Mouse (Mus musculus) left cerebral cortex, adult 11 months (tissue): Measurements from ENCODE around the gene Mast3.

Experiments used
- DNase-seq: peaks from one replicate; pipeline ENCODE4 v3.0.0; 2022; ENCODE audit warnings: low spot score

Gene Mast3

DNA sequence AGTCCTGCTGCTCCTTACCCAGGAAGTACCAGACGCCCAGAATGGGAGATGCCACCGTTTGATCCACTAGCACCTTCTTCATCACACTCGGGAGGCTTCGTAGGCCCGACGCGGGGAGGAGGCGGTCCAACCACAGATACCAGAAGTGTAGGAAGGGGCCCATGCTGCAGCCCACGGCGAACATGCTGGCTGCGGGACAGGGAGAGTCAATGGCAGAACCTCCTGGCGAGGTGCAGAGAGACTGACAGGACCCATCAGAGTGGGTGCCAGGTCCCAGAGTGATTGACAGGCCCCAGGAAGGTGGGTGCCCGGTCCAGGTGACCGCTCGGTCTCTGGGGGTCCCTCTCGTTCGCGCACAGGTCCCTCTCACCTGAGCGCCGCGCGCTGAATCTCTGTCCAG lies 44.5 kb downstream of the Mast3 start:
- no peak for DNase-seq

DNA sequence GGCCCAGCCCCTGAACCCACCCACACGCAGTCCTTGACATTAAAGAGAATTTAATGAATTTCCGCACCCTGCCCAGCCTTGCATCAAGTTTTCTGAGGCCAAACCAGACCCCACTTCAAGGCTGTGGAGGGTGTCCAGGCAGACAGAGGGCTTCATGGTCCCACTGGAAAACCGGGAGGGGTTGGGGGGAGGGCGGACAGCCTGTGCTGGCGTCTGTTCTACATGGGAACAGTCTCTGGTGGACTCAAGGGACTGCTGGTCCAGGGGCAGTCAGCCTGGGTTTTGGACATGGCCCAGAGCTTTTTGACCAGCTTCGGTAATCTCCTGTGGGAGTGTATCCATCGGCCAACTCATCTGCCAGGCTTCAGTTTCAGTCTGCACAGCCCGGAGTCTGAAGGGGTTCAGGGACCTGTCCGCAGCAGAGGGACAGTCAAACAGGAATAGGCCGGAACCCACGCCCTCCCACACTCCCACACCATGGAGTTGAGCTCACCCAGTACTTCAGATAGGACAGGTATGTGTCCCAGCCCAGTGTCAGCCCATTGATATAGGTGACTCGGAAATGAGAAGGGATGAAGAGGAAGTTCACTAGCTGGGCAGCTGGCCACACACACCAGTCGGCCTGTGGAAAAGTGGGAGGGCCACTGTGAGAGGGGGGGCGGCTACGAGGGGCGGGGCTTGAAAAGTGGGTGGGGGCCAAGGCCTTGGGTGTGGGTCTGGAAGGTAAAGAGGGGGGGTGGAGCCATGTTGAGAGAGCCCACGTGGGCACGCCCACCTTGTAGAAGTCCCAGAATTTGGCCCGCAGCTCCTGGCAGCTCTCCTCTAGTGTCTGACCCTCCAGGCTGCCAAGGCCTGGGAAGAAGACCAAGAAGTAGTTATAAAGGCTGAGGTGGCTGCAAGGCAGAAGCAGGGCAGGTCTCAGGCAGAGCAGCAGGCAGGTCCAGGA lies 46.0 kb downstream of the Mast3 start:
- DNase-seq: no peak

DNA sequence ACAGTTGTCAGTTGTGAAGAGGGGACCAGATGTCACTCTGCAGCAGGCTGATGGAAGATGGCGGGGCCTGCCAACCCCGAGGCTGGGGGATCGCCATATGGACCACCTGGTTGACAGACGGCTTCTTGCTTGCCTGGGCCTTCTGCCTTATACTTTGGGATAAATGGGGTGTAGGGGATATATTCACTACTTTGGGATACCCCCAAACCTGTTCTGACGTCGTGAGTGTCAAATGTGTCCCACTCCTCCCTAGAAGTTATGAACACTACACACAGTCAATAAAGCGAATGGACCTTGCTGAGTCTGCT lies 46.6 kb downstream of the Mast3 start:
- no peak for DNase-seq

DNA sequence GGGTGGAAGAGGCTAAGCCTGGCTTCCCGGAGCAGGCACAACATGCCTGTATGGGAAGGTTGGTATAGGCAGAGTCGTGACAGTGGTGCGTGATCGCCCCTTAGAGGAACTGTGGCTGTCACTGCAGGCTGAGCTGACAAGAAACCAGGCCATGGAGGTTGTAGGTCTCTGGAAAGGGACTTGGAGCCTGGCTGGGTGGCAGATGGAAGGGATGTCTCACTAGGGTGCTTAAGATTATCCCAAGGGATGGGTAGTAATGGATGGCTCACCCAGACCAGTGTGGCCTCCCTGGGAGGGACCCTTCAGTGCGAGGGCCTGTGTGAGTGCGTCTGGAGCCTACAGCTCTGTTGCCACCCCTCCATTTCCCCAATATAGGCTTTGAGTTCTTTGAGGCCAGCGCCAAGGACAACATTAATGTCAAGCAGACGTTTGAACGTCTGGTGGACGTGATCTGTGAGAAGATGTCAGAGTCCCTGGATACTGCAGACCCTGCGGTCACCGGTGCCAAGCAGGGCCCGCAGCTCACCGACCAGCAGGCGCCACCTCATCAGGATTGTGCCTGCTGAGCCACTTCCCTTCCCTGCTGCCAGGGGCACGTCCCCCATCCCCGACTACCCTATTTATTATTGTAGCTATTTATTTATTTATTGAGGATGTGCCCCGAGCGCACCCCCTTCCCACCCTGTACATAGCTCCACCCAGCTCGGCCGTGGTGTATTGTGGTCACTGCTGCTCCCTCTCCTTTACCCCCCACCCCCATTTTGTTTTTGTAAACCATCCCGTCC lies 47.1 kb downstream of the Mast3 start:
- no peak for DNase-seq

DNA sequence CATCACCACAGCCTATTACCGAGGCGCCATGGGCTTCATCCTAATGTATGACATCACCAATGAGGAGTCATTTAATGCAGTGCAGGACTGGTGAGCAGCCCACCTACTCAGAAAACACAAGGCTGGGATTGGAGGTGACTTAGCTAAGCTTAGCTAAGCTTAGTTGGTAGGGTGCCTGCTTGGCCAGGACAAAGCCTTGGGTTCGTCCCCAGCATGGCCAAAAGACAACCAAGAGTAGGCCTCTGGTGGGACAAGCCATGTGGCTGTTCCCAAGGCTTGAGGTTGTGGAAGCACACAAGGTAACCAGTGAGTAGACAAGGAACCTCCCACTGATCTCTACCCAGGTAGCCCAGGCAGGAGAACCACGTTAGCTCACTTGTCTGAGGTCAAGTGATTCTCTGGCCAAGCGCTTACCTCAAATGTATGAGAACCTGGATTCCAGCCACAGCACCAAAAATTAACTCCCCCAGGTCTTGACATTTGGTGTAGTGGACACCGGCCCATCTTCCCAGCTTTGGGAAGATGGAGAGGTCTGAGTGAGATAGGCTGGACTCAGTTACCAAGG lies 48.3 kb downstream of the Mast3 start:
- no peak for DNase-seq

DNA sequence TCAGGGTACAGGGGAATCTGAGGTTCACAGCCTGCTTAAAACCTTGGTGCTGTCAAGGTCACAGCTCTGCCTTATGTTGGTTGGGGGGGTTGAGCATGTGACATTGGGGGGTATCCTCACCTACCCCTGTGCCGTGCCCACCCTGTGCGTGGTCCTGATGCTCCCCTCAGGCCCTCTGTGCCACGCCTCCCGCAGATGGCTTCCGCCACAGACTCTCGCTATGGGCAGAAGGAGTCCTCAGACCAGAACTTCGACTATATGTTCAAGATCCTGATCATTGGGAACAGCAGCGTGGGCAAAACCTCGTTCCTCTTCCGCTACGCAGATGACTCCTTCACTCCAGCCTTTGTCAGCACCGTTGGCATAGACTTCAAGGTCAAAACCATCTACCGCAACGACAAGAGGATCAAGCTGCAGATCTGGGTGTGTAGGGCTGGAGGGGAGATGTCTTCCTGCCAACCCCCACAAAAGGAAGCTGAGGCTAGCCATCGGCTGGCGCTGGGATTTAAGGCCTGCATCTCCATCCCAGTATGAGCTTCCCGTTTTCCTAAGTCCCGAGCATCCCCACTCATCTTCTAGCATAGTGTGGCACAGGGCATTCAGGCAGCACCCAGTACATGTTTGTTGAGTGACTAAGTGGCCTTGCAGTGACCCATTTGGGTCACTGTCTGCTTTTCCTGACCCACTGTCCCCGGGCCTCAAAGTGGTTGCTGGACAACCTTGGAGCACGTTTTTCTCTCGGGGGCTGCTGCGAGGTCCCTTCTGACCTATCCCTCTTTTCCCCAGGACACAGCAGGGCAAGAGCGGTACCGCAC lies 49.0 kb downstream of the Mast3 start:
- no peak for DNase-seq

DNA sequence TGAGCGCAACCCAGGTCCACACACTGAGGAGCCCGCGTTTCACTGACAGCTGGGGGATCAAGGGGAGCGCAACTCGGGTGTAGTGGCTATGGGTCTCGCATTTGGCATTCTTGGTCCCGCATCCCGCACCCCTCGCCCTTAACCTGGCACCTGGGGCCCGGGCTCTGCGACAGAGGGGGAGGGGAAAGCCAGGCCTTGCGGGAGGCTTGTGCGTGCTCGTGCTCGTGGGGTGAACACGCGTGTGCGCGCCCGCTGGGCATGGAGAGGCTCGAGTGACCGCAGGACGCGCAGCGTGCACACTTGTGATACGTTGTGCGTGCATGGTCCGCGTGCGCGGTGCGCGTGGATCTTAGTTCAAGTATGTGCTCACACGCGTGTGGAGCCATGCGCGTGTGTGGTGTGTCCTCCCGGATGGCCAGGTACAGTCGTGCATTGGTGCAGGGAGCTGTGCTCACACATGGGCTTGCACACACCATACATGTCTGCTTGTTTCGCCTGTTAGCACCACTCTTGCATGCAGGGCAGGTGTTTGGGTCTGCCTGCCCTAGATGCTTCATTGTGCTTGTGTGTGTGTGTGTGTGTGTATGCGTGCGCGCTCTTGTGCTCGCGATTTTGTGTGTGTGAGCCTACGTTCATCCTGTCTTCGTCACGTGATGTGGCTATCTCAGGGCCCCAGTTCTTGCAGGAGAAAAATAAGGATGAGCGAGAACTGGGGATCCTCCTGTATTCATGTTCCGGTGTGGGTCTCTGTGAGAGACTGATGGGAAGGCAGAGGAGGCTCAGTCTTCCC lies 49.8 kb downstream of the Mast3 start:
- no peak for DNase-seq

DNA sequence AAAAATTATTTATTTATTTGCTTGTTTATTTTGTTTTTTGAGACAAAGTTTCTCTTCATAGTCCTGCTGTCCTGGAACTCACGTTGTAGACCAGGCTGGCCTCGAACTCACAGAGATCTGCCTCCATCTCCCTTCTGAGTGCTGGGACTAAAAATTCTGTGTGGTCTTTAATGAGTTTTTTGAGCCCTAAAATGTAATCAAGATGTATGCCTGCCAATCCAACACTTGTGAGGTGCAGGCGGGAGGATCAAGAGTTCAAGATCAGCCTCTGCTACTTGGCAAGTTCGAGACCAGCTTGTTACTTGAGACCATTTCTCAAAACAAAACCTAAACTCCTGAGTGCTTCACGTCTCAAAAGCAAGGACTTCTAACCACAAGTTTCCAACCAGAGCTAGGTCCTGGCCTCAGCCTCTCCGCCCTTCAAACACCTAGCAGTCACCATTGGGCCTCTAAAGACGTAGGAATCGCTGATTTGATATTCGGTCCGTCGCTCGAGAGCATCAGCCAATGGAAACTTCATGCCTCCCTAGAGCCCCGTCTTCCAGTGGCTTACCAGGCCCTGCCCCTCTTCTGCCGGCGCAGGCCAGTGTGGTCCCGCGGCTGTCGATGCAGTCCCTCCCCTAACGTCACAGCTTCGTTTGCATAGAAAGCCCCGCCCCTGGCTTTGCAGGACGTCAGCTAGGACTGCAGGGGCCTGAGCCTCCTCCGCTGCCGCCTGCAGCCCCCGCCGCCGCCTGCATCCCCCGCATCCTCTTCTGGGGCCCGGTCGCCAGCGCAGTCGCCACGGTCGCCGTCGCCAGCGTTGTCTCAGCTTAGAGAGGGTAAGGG lies 50.6 kb downstream of the Mast3 start, which contains the start of gene Rab3a:
TSS of gene Rab3a (plus strand) at position 637 of the 828 bp plus-strand sequence.
- peak; percentile 97 for DNase-seq

DNA sequence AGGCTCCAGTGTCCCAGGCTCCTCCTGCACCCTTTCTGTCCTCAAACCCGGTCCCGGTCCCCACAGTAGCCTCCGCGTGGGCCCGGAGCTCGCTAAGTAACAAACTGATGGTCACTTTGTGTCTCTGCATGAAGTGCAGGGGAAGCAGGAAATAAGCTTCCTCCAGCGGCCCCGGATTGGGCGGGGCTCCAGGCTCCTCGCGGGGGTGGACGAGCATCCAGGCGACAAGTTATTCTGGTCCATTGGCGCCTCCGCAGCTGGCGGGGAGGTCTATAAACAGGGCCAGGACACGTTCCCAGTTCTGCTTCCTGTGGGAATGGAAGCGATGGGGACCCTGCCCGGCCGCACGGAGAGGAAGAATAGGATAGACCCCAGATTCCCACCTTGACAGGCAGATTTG lies 51.7 kb downstream of the Mast3 start:
- no peak for DNase-seq

DNA sequence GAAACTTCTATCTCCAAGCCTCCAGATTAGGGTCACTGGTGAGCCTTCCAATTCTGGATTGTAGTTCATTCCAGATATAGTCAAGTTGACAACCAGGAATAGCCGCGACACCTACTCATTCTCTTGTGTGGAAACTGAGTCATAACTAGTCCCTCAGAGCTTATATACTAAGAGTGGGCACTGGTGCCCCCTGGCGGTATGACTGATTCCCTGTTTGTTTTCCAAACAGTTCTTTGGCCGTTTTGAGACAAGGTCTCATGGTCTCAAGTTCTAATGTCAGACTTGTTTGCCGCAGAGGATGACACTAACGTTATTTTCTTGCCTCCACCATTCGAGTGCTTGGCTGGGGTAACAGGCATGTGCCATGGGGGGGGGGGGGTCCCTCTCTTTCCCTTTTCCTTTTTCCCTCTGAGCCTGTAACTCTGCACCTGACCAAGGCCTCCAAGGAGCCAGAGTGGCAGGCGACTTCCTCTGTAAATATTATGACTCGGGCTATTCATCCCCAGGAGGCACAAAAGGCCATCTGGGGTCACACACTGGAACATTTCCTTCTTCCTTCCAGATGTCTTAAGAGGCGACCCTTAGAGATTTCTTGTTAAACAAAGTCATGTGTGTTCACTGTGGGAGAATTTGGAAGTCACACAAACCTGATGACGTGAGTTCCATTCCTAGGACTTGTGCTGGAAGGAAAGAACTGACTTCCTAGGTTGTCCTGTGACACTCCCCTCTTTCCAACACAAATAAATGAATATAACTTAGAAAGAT lies 52.7 kb downstream of the Mast3 start:
- DNase-seq: no peak

DNA sequence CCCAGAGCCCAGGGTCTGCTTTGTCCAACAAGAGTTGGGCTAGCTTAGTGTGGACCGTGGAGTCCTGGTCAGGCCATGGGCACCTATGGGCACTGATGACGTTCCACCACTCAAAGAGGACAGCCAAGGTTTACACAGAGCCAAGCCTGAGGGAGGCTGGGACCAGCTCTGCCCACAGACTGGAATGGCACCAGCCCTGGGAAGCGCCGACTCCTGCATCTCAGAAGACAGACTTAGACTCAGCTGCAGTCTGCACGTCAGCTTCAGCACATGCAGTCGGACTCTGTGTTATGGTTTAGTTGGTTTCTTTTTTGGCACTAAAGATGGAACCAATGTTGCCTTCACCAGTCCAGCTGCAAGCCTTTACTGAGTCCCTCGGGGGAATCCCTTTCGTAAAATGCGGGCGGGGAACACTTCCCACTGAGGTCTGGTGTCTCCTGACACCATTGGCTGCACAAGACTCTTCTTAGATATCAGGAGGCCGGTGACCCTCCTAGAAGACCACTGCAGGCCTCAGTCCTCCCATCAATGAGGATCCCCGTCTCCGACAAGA lies 54.6 kb downstream of the Mast3 start:
- DNase-seq: no peak

DNA sequence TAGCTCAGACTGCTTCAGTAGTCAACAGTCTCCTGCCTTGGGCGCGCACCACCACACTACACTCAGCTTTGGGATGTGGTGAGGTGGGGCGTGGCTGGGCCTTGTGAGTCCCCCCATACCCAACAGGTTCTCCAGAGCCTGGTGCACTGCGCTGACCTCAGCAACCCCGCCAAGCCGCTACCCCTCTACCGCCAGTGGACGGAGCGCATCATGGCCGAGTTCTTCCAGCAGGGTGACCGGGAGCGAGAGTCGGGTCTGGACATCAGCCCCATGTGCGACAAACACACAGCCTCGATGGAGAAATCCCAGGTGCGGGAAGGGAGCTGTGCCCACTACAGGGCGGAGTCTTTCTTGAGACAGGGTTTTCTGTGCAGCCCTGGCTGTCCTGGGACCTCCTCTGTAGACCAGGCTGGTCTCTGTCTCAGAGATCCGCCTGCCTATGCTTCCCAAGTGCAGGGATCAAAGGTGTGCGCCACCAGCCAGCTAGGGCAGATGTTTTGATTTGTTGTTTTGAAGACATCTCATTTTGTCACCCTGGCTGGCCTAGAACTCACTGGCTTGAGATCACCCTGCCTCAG lies 55.7 kb downstream of the Mast3 start:
- no peak for DNase-seq

DNA sequence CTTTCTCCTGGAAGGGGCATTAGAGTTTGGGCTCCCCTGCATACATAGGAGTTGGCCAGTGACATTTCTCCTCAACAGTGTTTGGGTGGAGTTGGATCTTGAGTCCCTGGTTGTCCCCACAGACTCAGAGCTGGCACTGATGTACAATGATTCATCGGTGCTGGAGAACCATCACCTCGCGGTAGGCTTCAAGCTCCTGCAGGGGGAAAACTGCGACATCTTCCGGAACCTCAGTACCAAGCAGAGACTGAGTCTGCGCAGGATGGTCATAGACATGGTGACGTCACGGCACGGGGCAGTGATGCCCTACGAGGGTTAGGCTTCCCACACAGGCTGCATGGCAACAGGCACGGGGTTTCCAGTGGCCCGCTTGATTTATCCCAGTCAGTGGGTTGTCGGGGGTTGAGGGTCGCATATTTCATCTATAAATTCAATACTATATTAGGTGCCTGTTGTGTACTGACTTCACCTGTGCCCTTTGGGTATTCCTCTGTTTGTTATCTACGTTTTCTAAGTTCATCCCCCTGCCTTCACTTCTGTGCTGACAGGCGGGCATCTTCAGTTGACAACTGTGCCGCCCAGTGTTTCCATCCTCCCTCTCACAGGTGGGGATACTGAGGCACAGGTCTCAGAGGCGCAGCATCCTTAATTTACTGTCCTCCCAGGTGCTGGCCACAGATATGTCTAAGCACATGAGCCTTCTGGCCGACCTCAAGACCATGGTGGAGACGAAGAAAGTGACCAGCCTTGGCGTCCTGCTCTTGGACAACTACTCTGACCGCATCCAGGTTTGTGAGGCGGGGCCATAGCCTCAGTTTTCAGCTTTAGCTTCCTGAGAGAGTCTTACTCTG lies 56.4 kb downstream of the Mast3 start:
- DNase-seq: no peak

DNA sequence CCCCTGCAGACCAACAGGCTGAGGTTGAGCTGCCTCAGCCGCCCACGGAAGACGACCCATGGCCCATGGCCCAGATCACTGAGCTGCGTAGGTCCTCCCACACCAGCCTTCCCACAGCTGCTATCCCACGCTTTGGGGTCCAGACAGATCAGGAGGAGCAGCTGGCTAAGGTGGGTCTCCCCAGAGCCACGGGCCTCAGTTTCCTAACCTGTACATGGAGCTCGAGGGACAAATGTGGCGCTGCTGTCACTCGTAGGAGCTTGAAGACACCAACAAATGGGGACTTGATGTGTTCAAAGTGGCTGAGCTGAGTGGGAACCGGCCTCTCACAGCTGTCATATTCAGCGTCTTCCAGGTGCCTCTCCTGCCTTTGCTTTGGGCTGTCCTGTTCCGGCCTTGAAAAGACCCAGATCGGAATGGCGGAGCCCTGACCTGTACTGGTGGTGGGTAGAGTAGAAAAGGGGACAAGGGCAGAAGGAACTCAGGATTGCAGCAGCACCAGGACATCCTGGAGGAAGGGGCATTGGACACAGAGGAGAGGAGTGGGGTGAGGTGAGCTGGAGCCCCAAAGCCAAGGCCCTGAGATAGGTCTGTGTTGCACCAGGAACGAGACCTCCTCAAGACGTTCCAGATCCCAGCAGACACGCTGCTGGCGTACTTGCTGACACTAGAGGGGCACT lies 57.5 kb downstream of the Mast3 start:
- DNase-seq: no peak

DNA sequence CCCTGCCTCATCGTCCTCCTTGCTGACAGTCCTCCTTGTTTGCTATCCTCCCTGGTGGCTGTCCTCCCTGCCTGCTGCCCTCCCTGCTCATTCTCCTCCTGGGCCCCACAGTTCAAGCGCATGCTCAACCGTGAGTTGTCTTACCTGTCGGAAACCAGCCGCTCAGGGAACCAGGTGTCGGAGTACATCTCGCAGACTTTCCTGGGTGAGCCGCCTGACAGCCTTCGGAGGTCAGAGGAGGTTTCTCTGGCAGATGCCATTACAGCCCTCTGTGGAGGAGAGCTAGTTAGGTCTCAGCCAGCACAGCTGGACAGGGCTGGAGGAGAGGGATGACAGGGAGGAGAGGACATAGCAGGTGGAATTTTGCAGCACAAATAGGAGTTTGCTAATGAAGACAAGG lies 58.2 kb downstream of the Mast3 start:
- no peak for DNase-seq

DNA sequence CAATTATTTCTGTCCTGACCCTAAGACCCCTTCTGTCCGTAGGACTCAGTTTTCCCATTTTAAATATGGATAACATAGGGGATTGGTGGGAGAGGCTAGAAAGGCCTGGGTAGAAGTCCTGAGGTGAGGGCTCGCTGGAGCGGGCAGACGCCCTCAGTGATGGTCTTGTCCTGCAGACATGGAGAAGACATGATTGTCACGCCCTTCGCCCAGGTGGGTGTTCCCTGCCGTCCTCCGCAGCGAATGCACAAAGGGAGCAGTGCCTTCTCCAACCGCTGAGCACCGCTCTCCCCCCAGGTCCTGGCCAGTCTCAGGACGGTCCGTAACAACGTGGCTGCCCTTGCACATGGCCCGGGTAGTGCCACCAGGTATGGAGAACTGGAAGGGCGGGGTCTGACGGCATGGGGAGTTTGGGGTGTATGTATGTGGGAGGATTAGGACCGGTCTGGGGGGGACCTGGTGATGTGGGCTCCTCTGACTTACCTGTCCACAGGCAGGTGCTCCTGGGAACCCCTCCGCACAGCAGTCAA lies 59.1 kb downstream of the Mast3 start:
- DNase-seq: no peak

DNA sequence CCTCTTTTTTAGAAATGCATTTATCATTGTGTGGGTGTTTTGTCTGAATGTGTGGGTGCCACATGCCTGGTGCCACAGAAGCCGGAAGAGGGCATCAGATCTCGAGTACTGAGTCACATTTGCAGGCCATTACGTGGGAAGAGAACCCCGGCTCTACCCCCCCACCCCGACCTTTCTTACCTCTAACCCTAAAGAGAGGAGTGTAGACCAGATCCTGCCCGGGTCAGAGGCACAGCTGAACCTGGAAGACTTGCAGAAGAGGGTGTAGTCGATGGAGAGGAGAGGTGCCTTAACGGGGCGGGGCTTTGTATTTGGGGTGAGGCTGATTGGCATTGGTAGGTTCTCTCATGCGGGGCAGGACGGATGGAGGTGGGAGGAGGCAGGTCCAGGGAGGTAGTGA lies 60.0 kb downstream of the Mast3 start:
- DNase-seq: no peak
